Mouse (Mus musculus) splenic B cell, adult 2 months (primary cell): Measurements from ENCODE around the gene Stard13.

ENCODE experiments used
- DNase-seq: peaks from one replicate; pipeline ENCODE4 v3.0.0-alpha.2; 2011; ENCODE audit warnings: low read depth, low spot score
- H3K27me3 ChIP-seq: 2 replicates; pipeline ENCODE4 v1.6.1; 2012; ENCODE audit warnings: mild to moderate bottlenecking, low read length, moderate library complexity, mixed read lengths; ENCODE audit not compliant: control insufficient read depth, poor library complexity, insufficient read depth, severe bottlenecking
- H3K36me3 ChIP-seq: 2 replicates; pipeline ENCODE4 v1.6.1; 2012; ENCODE audit warnings: mild to moderate bottlenecking, low read length, moderate library complexity, mixed read lengths; ENCODE audit not compliant: control insufficient read depth, poor library complexity, insufficient read depth, severe bottlenecking

The Stard13 gene

DNA sequence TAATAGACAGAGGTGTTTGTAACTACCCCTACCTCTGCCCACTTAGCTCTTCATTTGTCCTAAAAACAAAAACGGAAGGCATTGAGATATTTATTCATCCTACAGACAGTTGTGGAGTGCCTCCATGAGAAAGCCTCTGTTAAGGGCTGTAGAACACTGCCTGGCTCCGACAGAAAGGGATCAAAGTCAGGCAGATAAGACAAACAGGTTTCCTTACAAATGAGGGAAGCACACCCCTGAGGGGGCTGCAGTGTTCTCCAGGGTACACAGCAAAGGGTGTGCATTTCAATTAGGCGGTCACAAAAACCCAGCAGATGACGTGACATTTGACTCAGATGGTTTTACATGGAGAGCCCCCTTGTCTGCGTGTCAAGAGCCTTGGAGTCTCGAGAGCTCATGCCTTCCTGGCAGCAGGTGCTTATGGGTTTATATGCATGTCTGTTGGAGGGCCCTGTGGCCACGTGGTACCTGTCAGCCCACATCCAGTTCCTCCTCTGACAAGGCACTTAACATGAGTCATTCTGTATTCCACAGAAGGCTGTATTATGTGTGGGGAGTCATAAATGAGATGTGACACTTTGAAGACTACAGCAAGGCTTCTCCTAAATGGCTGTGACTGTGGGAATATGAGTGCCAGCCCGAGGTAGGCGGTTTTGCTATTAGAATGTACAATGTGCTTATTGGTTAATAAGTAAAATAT is 129.1 kb downstream of the Stard13 start:
- H3K36me3 ChIP-seq = no peaks in the 10 kb centered on the region
- H3K27me3 ChIP-seq = no peaks in the 10 kb centered on the region
- DNase-seq = no peak

GRCm38 (mm10) chr5:151103284-151103683 is 130.4 kb downstream of the Stard13 start:
- H3K36me3 ChIP-seq = no peaks in the 10 kb centered on the region
- DNase-seq = no peak
- H3K27me3 ChIP-seq = no peaks in the 10 kb centered on the region

- DNase-seq = no peak
- Histone ChIP-seq H3K27me3 (no peaks in the 10 kb centered on the region), H3K36me3 (no peaks in the 10 kb centered on the region)
These were observed 131.4 kb downstream of the Stard13 start for GRCm38 (mm10) chr5:151102262-151102661.

DNA sequence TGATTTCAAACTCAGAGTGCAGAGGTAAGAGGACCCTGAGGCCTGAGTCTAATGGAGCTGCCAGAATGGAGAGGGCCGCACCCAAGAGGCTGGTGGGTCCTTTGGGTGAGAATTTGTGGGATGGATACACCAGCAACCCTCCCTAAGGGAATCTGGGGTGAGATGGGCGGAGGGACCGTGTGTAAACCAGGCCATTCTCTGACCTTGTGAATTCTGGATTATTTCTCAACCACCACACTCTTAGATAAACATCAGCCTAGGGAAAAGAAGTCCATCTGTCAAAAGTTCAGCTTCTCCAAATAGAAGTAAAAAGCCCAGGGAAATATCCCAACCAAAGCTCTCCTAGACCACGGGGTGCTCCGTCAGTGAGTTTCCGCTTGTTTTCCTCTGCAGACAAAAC is 137.6 kb downstream of the Stard13 start:
- Histone ChIP-seq H3K27me3 (no peaks in the 10 kb centered on the region), H3K36me3 (no peaks in the 10 kb centered on the region)
- DNase-seq = no peak

- no peaks in the 10 kb centered on the region for H3K36me3 ChIP-seq
- no peak for DNase-seq
- H3K27me3 ChIP-seq = no peaks in the 10 kb centered on the region
These were observed 140.6 kb downstream of the Stard13 start for GRCm38 (mm10) chr5:151092886-151093665.

DNA sequence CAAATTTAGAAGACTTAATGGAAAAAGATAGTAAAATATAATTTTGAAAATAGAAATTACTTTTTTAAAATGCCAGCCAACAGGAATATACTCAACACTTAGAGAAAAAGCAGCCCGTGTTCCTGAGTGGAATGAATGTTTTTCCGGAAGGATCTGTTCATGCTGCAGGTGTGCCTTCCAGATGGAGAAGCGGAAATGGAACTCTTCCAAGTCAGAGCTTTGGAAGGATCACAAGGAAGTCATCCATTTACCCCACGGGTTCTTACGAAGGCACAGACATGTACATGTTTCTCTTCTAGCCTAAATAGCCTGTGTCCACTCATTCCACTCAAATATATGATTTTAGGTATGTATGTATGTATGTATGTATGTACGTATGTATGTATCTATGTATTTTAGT is 142.6 kb downstream of the Stard13 start:
- DNase-seq = no peak
- Histone ChIP-seq H3K27me3 (no peaks in the 10 kb centered on the region), H3K36me3 (no peaks in the 10 kb centered on the region)

DNA sequence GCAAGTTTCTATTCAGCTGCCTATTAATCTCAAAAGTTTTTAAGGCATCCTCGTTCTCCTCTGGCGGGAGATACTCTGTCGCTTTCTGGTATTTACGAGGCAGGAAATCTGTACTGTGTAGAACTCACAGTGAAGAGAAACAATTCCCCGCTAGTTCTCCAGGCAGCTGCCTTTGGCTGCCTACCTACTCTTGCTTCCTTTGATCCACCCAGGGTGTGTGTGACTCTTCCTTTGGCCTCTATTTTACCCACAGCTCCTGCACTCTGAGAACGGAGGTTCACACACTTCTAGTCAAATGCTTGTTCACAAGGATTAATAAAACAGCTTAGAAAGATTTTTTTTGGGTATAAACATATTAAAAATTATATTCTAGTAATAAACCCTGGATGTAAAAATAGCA is 144.4 kb downstream of the Stard13 start:
- H3K36me3 ChIP-seq = no peaks in the 10 kb centered on the region
- DNase-seq = no peak
- H3K27me3 ChIP-seq = no peaks in the 10 kb centered on the region

GRCm38 (mm10) chr5:151086425-151087202 is 147.0 kb downstream of the Stard13 start:
- DNase-seq = no peak
- H3K27me3 ChIP-seq = no peaks in the 10 kb centered on the region
- H3K36me3 ChIP-seq = no peaks in the 10 kb centered on the region

DNA sequence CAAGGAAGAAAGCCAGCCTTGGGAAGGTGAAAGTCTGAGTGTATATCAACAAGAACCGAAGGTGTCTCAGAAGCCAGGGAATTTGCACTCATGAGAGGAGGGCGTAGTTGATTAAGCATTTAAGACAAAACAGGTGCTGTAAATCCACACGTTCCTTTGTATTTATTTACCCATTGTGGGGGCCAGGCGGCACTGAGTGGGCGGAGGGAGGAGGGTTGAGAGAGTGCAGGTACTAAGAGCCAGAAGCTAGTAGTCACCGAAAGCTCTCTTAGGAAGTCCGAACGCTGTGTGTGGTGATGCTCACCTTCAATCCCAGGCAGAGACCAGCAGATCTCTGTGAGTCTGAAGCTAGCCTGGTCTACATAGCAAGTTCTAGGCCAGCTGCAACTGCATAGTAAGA is 147.9 kb downstream of the Stard13 start:
- DNase-seq = no peak
- H3K36me3 ChIP-seq = no peaks in the 10 kb centered on the region
- no peaks in the 10 kb centered on the region for H3K27me3 ChIP-seq

DNA sequence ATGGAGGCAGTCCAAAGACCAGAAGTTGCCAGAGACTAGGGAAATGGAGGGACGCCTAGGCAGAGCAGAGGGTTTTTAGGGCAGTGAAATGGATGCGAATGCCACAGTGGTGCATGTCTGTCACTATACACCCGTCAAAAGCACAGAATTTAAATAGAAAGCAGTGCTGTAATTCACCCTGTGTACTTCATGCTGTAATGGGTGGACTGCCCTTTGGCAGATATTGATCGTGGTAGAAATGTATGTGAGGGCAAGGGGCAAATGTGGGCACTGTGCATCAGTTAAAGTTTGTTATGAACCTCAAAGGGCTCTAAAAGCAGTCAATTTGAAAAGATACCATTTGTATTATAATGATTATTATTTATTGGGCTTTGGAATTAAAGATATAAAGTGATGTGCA is 153.4 kb downstream of the Stard13 start:
- Histone ChIP-seq H3K27me3 (no peaks in the 10 kb centered on the region), H3K36me3 (no peaks in the 10 kb centered on the region)
- DNase-seq = no peak

DNA sequence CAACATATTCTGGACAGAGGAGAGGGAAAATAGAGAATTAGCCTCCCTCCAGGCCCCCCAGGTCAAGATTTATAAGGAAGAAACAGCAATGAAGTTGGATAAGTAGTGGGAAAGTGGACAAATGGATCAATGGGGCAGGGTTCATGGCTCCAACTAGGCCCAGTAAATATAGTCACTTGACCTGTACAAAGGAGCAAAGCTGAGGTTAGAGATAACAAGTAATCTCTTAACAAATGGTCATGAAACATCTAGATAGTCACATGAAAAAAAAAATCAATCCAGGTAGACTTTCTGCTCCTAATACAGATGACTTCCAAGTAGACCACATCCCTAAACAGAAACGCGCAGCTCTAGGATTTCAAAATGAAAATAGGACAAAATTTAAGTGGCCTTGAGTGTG is 155.7 kb downstream of the Stard13 start:
- Histone ChIP-seq H3K36me3 (no peaks in the 10 kb centered on the region; the same call in 1 of the 2 replicates), H3K27me3 (no peaks in the 10 kb centered on the region)
- no peak for DNase-seq

DNA sequence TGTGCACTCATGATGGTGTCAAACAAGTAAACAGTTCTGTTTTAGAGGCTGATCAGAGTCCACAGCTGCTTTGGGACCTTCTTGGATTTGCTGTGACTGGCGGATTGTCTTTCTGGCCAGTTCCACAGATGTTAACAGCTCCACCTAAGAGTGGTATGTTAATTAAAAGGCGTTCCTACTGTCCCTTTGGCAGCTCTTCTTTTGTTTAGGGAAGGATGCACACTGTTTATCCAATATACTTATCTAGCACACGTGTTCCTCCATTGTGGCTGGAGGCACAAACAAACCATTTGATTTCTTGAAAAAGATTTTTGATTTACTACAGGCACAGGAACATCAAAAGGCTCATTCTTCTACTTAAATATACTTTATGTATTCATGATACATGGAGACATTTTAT is 156.7 kb downstream of the Stard13 start:
- DNase-seq = no peak
- H3K27me3 ChIP-seq = no peaks in the 10 kb centered on the region
- H3K36me3 ChIP-seq = no peaks in the 10 kb centered on the region; the same call in 1 of the 2 replicates

- Histone ChIP-seq H3K27me3 (no peaks in the 10 kb centered on the region), H3K36me3 (no peaks in the 10 kb centered on the region; the same call in 1 of the 2 replicates)
- DNase-seq = no peak
These were observed 159.4 kb downstream of the Stard13 start for GRCm38 (mm10) chr5:151074282-151074681.

DNA sequence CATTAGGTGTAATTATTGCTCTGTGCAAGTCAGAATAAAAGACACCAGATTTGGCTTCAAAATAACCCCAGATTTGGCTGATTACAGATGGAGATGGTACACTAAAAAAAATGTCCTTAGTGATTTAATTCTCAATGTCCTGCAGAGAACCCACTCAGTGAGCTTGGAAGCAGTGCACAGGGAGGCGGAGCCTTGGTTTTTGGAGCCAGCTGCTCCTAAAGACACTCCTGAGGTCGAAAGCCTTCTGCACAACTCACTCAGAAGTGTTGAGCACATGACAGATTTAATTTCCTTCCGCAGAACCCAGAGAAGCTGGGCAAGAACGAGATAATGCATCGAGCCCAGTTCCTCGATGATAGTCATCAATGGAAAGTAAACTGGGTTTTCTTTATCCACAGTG is 162.2 kb downstream of the Stard13 start:
- H3K27me3 ChIP-seq = no peaks in the 10 kb centered on the region
- DNase-seq = no peak
- no peaks in the 10 kb centered on the region; the same call in 1 of the 2 replicates for H3K36me3 ChIP-seq

DNA sequence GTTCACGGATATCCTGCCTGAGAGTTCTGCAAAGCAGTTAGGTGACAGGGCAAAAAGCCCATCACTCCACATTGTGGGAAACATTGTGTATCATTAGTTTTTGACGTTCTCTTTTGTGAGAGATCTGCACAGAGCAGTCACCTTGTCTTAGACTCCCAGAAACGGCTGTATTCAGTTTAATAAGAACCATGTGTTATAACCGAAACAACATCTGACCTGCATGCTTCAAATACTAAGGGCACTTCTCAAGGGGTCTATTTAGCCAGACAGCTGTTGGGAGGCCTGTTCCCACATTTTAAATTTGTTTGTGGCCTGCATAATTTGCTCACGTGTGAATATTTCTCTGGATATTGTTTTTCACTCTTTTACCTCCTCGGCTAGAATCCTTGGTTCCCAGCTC is 162.7 kb downstream of the Stard13 start:
- H3K27me3 ChIP-seq = no peaks in the 10 kb centered on the region
- no peak for DNase-seq
- H3K36me3 ChIP-seq = no peaks in the 10 kb centered on the region; the same call in 1 of the 2 replicates
